In the genomic region with DNA sequence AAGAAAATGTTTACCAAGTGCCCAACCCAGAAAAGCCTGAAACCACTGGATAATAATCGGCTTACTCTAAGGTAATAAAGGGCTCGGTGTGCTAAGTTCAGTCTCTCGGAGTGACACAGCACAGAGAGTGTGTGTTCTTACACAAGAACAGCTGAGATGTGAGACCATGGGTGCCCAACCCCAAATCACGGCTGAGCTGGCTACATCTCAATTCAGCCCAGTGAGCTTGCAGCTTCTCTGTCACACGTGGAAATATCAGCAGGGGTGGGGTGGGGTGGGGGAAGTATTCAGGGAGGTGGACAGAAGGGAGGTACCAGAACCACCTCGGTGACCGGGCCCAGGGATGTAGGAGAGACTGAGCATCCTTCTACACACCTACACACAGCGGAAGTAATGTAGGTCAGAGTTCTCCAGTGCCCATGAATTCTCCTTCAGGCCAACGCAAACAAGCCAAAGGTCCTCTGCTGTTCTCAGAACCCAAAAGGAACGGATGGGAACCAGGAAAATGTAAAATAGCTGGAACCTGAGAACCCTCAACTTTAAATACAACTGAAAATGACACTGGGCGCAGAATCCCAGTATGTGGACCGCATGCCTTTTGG, we compare ENCODE assay signal across 26 mouse cellular contexts. TPM values are rescaled to one million over a fixed set of nuclear protein-coding genes. Genes with fewer than 3 reads are reported as not detected.
DNase-seq lines count a peak whose midpoint lies in the region; ATAC-seq and TF ChIP-seq lines count a peak whose summit lies in the region.
"Had no signal": no experiment of that assay in that cellular context is flagged by ENCODE, and none has a peak within 500 bp of the region (broad histone marks: within the 10 kb centered on the region; RNA-seq: fewer than 3 reads in every experiment).

No protein-coding gene starts in this region.

- peak overlapping the region; percentile 32 for H3K4me3 ChIP-seq in gastrocnemius, adult 2 months
- no peak overlapping the region for H3K4me3 ChIP-seq in intestine, embryonic 16.5 days (ENCODE audit: low read length)
- no peak overlapping the region for H3K4me3 ChIP-seq in stomach, postnatal 0 days (ENCODE audit: low read depth, low read length)
- H3K4me3 ChIP-seq: forebrain, embryonic 13.5 days; hindbrain, embryonic 10.5 days; limb, embryonic 13.5 days had no signal

- H3K27ac ChIP-seq in gastrocnemius, adult 2 months, result no peak overlapping the region
- H3K27ac ChIP-seq in intestine, embryonic 16.5 days (ENCODE audit: low read length), result no peak overlapping the region
- H3K27ac ChIP-seq in stomach, postnatal 0 days (replicated peaks), result peak overlapping the region; percentile 79
- H3K27ac ChIP-seq: forebrain, embryonic 13.5 days; hindbrain, embryonic 10.5 days; hindbrain, postnatal 0 days; limb, embryonic 13.5 days; liver, embryonic 14.5 days had no signal

- intact Hi-C loops in gastrocnemius, adult 2 months (cut with DNase I), result no loop called here

- no peak overlapping the region for H3K4me2 ChIP-seq in intestine, embryonic 16.5 days (ENCODE audit: low read depth, low read length)
- no peak overlapping the region for H3K4me2 ChIP-seq in stomach, postnatal 0 days (replicated peaks; ENCODE audit: low read depth)
- H3K4me2 ChIP-seq: forebrain, embryonic 13.5 days; limb, embryonic 13.5 days; lung, embryonic 14.5 days had no signal

- no peaks in the 10 kb centered on the region for H3K36me3 ChIP-seq in intestine, embryonic 16.5 days (ENCODE audit: control insufficient read depth, insufficient read depth, low read length)
- H3K36me3 ChIP-seq in stomach, postnatal 0 days (ENCODE audit: control insufficient read depth, insufficient read depth, low read length), result no peaks in the 10 kb centered on the region

- no peaks in the 10 kb centered on the region for H3K9me3 ChIP-seq in intestine, embryonic 16.5 days (ENCODE audit: control insufficient read depth, low read length)
- H3K9me3 ChIP-seq in stomach, postnatal 0 days (ENCODE audit: control insufficient read depth, low read length), result no peaks in the 10 kb centered on the region
- H3K9me3 ChIP-seq: forebrain, embryonic 13.5 days; hindbrain, embryonic 10.5 days; limb, embryonic 13.5 days had no signal

- TF ChIP-seq CTCF in gastrocnemius, adult 2 months (IDR thresholded peaks at IDR 0.05), result no peak
- TF ChIP-seq CTCF in stomach, postnatal 0 days (IDR thresholded peaks at IDR 0.05; ENCODE audit: low read depth), result no peak

- DNase-seq in gastrocnemius, adult 2 months, result no peak
- no peak for DNase-seq in gastrocnemius, adult 8-10 months (ENCODE audit: low spot score in 2 of 2)
- DNase-seq in kidney, postnatal 10 days, result peak; percentile 3
- DNase-seq in kidney, adult 9 months, result no peak
- peak; percentile 46 for DNase-seq in stomach, postnatal 0 days (ENCODE audit: low spot score)
- DNase-seq in urinary bladder, adult 2 months (ENCODE audit: low spot score), result no peak
- DNase-seq in right cerebral cortex, postnatal 10 days (ENCODE audit: low spot score in 2 of 2), result no peak
- DNase-seq: cerebellum, adult 8-10 months; cerebellum, postnatal 36 days; gastrocnemius, postnatal 10 days; layer of hippocampus, postnatal 36 days; thymus, adult 18-20 months; thymus, postnatal 36 days had no signal

- no peaks in the 10 kb centered on the region for H3K4me1 ChIP-seq in intestine, embryonic 16.5 days (ENCODE audit: control insufficient read depth, insufficient read depth, low read length)
- H3K4me1 ChIP-seq in stomach, postnatal 0 days (replicated peaks; ENCODE audit: control insufficient read depth, insufficient read depth), result no peaks in the 10 kb centered on the region
- H3K4me1 ChIP-seq: forebrain, embryonic 13.5 days; limb, embryonic 13.5 days had no signal

- ATAC-seq in intestine, embryonic 16.5 days, result 0 out of 2 replicates have a peak, but pooled peaks have one; percentile 31
- peak; percentile 68 for ATAC-seq in stomach, postnatal 0 days (ENCODE audit: low FRiP score, low TSS enrichment)
- ATAC-seq: forebrain, embryonic 13.5 days; hindbrain, postnatal 0 days; midbrain, embryonic 16.5 days had no signal

- TF ChIP-seq EP300 in stomach, postnatal 0 days (optimal IDR thresholded peaks at IDR 0.05), result no peak

- no peaks in the 10 kb centered on the region for H3K27me3 ChIP-seq in intestine, embryonic 16.5 days (replicated peaks; ENCODE audit: control insufficient read depth, insufficient read depth, low read length)
- no peaks in the 10 kb centered on the region for H3K27me3 ChIP-seq in stomach, postnatal 0 days (ENCODE audit: control insufficient read depth, insufficient read depth, low read length)
- H3K27me3 ChIP-seq: forebrain, embryonic 13.5 days; limb, embryonic 13.5 days had no signal

- H3K9ac ChIP-seq in intestine, embryonic 16.5 days (ENCODE audit: low read depth, low read length), result no peak overlapping the region
- no peak overlapping the region for H3K9ac ChIP-seq in stomach, postnatal 0 days (ENCODE audit: low read length)
- H3K9ac ChIP-seq: forebrain, embryonic 13.5 days; limb, embryonic 13.5 days; liver, embryonic 14.5 days; lung, embryonic 14.5 days had no signal

- 77% methylated on average over 12 of the region's 12 CpGs for WGBS in intestine, embryonic 16.5 days
- WGBS in stomach, postnatal 0 days, result 66% methylated on average over 12 of the region's 12 CpGs

RNA-seq across cellular contexts. Expression of a gene that starts 23.9 kb away (rescaled TPM):
- total RNA-seq in gastrocnemius, adult 2 months (2021), result not detected
- total RNA-seq in gastrocnemius, adult 8-10 months (2022), result not detected
- polyA plus RNA-seq in intestine, embryonic 16.5 days (2015; fragmentation: Nextera tagmentation; extraction: Ambion mirVana), result not detected in 2 replicates
- not detected in 2 replicates for polyA plus RNA-seq in stomach, postnatal 0 days (2015; fragmentation: Nextera tagmentation; extraction: Ambion mirVana)
- 0.04 and 0.06 TPM in 2 replicates for polyA plus RNA-seq in urinary bladder, adult 2 months (2012; rRNA removed)
- total RNA-seq: granulocyte monocyte progenitor cell, adult 5-6 weeks; hindbrain, postnatal 0 days; layer of hippocampus, adult 8-10 months; layer of hippocampus, postnatal 36 days; megakaryocyte-erythroid progenitor cell, adult 5-6 weeks had no signal
- polyA plus RNA-seq: embryonic facial prominence, embryonic 14.5 days; heart, embryonic 16.5 days; liver, embryonic 14.5 days; midbrain, embryonic 16.5 days had no signal

RNA-seq across cellular contexts. Expression of a gene that starts 52.5 kb away (rescaled TPM):
- 100 to 1,000 TPM; 131 to 146 TPM for total RNA-seq in gastrocnemius, adult 2 months (2021)
- 100 to 1,000 TPM; 127 to 152 (median 133) TPM for total RNA-seq in gastrocnemius, adult 8-10 months (2022)
- 194 and 204 TPM in 2 replicates for polyA plus RNA-seq in intestine, embryonic 16.5 days (2015; fragmentation: Nextera tagmentation; extraction: Ambion mirVana)
- polyA plus RNA-seq in stomach, postnatal 0 days (2015; fragmentation: Nextera tagmentation; extraction: Ambion mirVana), result 203 and 210 TPM in 2 replicates
- polyA plus RNA-seq in urinary bladder, adult 2 months (2012; rRNA removed), result 67.9 and 68.3 TPM in 2 replicates

Comparison
In these comparisons a context has a peak if more than half of its experiments do, and no peak if none do; other contexts are left out.
1. DNase-seq: peak in kidney, postnatal 10 days (single experiment) and stomach, postnatal 0 days (single experiment); none in gastrocnemius, adult 2 months (single experiment), gastrocnemius, adult 8-10 months (0 of 2), kidney, adult 9 months (single experiment), urinary bladder, adult 2 months (single experiment) and right cerebral cortex, postnatal 10 days (0 of 2).